Mouse (Mus musculus) natural killer cell, adult 2 months (primary cell): Measurements from ENCODE around the gene Snupn.

Source experiments
- DNase-seq, 2 experiments: peaks; one replicate each; pipeline ENCODE4 v3.0.0; 2022; ENCODE audit warnings: low spot score in 2 of 2

Gene Snupn

DNA sequence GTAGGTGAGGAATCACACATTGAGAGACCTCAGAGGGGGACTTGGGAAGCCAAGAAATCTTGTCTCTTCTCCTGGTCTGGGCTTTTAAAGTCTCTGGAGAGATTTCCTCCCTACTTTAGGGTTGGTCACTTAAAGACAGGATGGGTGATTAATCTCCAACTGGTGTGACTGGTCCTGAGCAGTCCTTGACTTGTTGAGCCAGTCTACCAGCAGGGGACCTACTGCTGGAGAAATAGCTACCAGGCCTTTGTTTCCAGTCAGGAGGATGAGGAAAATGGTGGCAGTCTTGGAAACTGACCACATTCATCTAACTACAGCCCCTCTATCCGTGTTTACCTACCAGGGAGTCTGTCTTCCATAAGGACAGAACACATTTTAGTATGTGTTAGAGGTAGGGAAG, 61.7 kb downstream of the Snupn start:
- DNase-seq, result no peak

DNA sequence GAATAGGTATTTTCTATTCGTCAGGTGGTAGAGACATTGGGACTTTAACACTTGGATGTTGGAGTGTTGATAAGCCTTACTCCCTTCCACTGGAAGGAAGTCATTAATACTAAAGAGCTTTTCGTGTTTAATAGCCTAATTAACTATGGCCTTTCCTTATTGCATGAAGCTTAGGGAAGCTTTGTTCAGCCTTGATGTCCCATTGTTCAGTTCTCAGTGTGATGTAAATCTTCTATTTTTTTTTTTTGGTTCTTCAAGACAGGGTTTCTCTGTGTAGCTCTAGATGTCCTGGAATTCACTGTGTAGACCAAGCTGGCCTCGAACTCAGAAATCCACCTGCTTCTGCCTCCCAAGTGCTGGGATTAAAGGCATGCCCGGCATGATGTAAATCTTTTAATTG, 62.2 kb downstream of the Snupn start:
- no peak for DNase-seq

DNA sequence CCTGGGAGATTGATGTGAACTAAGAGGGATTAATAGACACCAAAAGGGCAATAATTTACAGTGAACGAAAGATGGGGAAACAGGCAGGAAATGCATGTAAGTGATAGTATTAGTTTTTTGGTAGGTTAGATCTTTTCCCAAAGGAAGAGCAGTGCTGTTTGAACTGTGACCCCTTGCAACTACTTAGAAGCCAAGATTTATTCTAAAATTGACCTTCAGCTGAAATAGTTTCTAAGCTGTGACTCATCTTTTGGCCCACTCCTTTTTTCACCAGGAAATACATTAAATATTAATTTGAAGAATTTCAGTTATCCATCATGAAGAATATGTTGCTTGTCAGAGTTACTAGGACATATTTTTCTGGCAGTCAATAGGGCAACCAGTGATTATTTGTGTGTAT, 63.1 kb downstream of the Snupn start:
- no peak for DNase-seq

DNA sequence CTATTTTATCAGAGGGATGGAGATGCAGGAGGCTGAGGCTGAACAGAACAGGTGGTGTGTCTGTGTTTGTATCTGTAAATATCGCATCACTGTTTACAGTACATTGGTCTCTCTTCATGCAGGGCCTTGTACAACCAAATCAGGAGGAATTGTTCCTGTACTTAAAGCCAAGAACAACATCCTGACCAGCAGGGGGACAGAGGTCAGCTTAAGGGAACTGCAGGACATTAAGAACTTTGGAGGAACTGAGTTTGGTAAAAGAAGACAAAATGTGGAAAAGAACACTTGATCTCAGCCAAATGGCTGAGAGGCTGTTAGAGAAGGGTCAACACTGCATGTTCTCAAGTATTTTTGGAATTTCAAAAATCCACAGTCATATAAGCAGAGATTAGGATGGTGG, 64.1 kb downstream of the Snupn start:
- DNase-seq, result no peak

DNA sequence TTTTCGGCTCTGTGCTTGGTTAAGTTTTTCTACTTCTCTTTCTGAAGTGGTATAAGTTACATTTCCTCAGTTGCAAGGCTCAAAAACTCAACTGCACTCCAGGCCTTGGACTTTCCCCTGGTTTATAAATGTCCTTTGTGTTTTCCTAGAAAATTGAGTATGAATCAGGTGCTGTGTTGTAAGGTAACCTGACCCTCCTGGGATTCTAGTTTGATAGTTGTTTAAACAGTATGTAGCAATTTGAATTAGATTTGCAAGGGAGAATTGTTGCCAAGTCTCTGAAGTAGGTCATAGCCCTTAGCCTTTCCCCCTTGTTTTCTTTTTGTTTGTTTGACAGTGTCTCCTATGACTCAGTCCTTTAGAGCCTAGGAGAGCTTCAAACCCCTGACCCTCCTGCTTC, 67.0 kb downstream of the Snupn start:
- no peak for DNase-seq

DNA sequence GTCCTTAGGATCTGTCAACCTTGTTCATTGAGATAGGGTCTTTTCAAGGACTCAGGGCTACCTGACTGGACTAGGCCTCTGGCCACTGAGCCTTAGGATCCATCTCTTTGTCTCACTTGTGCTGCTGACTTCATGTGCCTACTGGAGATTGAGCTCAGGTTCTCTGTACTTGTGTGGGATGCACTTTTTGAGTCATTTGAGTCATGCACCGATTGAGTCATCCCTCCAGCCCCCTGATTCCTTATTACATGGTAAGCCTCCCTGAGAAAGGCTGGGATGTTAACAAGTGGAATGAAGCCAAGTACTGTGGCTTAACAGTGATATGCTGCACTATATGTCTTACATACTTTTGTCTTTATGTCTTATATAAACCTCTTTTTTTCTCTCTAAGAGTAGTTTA, 81.1 kb downstream of the Snupn start:
- DNase-seq, result no peak
